Mouse (Mus musculus): ENCODE data around the gene Utf1.

DNA sequence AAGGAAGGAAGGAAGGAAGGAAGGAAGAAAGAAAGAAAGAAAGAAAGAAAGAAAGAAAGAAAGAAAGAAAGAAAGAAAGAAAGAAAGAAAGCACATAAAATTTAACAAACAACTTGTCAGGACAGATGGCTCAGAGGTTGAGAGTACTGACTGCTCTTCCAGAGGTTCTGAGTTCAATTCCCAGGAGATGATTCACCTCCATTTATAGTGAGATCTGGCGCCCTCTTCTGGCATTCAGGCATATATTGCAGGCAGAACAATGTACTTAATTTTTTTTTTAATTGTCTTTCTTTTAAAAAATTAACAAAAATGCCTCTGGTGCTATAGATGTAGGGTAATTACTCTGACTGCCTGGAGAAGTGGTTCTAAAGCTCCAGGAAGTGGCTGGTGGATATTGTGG lies 27.2 kb upstream of the Utf1 start:
- TF ChIP-seq CTCF (IDR thresholded peaks at IDR 0.05; ENCODE audit: extremely low read depth, insufficient read depth, insufficient read length, insufficient replicate concordance) = no peak
- TF ChIP-seq POLR2A (IDR thresholded peaks at IDR 0.05; ENCODE audit: low read depth, low read length) = no peak
